Mouse (Mus musculus): ENCODE measurements at regions not wholly inside any gene's neighbourhood (a gene's known extent, or its start where the extent isn't known, plus 50 kb on each side); places are given as distances from the start of the nearest gene placed in this dataset.

- no peak for TF ChIP-seq HCFC1 (IDR thresholded peaks at IDR 0.05; ENCODE audit: borderline replicate concordance, insufficient read depth, low read length)
- no peak for TF ChIP-seq CHD2 (IDR thresholded peaks at IDR 0.05; ENCODE audit: low read depth, low read length)
- no peak for TF ChIP-seq MAFK (IDR thresholded peaks at IDR 0.05; ENCODE audit: insufficient read depth, low read depth, low read length)
- no peak for TF ChIP-seq ZC3H11A (IDR thresholded peaks at IDR 0.05; ENCODE audit: borderline replicate concordance, low read depth, low read length)
These were observed 204.6 kb upstream of the Xrcc4 start for GRCm38 (mm10) chr13:90293697-90294647.

Data from ES-E14 (cell line).